Mouse (Mus musculus): ENCODE measurements around the gene Olfr1378. TPM values are rescaled to one million over a fixed set of nuclear protein-coding genes. Genes with fewer than 3 reads are reported as not detected.

Gene Olfr1378
- not detected in 2 replicates for polyA plus RNA-seq (2012; rRNA removed)

DNA sequence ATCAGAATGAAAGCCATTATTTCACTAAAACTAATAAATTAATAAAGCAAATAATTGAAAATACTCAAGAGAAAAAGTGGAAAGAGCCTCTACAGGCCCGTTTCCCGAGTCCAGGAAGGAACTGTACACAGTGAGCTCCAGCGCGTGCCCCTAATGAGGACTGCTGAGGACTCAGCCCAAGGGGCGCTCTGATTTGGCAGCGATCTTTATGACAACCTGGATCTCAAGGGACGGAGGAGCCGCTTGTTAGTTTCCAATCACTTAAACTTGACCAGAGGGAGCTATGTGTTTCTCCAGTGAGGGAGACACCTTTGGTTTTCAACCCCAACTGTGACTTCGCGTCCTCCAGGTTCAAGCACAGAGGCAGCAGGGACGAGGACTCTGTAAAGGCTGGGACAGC, at the start of gene Olfr1378:
Gene Olfr1378, plus strand, starts transcription at position 301 of the 400 bp plus-strand sequence.

GRCm38 (mm10) chr11:50931451-50931866, 34.9 kb upstream of the Olfr1378 start, which contains the start of gene Zfp354b:
Gene Zfp354b, minus strand, starts transcription at chr11:50931633.

GRCm38 (mm10) chr11:50943506-50943905, 22.8 kb upstream of the Olfr1378 start, which contains the start of gene 4933414I15Rik:
Gene 4933414I15Rik, minus strand, starts transcription at chr11:50943765.

DNA sequence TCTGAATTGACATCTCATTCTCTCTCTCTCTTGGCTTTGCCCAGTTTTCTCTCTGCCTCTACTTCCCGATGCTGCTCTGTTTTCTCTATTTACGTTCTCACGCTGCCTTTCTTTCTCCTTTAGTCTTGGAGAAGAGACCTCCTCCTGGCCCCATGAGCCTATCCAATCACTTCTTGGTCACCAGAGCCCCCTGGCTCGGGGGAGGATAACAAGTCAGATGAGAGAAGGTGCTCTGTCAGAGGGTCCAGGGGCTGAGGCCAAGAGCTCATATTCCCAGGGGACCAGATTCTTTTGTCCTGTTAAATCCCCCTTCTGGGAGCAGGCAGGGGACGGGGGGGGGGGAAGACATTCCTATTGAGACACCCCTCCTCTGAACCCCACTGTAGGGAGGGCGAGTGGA, 12.7 kb upstream of the Olfr1378 start, which contains the start of gene Prop1:
Gene Prop1, minus strand, starts transcription at position 101 of the 400 bp plus-strand sequence.

DNA sequence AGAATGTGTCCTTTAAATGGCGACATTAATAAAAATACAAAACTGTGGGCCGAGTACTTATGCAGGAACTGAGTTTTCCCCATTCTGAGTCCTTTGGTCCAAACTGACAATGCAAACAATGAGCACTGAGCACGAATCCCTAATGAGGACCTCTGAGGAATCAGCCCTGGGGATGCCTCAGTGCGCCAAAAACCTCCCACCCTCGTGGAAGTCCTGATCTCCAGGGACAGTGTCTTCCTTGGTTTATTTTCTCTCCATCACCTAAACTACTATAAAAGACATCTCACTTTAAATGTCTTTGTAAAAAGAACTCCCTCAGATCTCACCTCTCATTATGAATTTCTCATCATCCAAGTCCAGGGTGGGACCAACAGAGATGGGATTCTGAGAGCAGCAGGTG, 15.3 kb downstream of the Olfr1378 start, which contains the start of gene Olfr1377:
Gene Olfr1377, plus strand, starts transcription at position 301 of the 400 bp plus-strand sequence.

DNA sequence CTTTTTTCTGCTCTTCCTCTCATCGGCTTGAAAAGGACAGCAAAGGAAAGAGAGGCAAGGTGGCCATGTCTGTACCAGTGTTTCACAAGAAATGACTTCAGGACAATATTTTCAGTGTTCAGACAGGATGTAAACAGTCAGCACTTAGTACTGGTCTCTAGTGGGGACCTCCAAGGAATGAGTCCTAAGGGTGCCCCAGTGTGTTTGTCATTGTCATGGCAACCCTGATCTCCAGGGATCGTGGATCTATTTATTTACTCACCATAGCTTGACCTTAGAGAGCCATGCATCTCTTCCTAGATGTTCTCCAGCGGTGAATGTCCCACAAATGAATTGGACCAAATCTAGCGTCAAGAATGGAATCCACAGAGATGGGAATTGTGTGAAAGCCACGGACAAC, 37.0 kb downstream of the Olfr1378 start, which contains the start of gene Olfr51:
Gene Olfr51, plus strand, starts transcription at position 301 of the 400 bp plus-strand sequence.

GRCm38 (mm10) chr11:51013936-51014335, 47.6 kb downstream of the Olfr1378 start, which contains the start of gene Olfr54:
Gene Olfr54, plus strand, starts transcription at chr11:51014236.

Other genes with a start within 250 kb of the Olfr1378 start
- gene Zfp354c, start 138.8 kb upstream of the Olfr1378 start, polyA plus RNA-seq (2012; rRNA removed) = 2.5 and 3.9 TPM in 2 replicates
- 0.33 and 0.41 TPM in 2 replicates for gene Zfp879, start 125.0 kb upstream of the Olfr1378 start, polyA plus RNA-seq (2012; rRNA removed)
- gene Grm6, start 115.8 kb upstream of the Olfr1378 start, polyA plus RNA-seq (2012; rRNA removed) = 0.10 TPM in 1 of 2 replicates, not detected in the other
- gene Zfp454, start 78.9 kb upstream of the Olfr1378 start, polyA plus RNA-seq (2012; rRNA removed) = 0.96 and 1.4 TPM in 2 replicates
- 1.9 and 2.1 TPM in 2 replicates for gene Zfp2, start 50.4 kb upstream of the Olfr1378 start, polyA plus RNA-seq (2012; rRNA removed)
- 0.13 and 0.14 TPM in 2 replicates for gene Zfp354b, start 34.9 kb upstream of the Olfr1378 start, polyA plus RNA-seq (2012; rRNA removed)
- gene 4933414I15Rik, start 22.8 kb upstream of the Olfr1378 start, polyA plus RNA-seq (2012; rRNA removed) = not detected in 2 replicates
- gene Prop1, start 12.8 kb upstream of the Olfr1378 start, polyA plus RNA-seq (2012; rRNA removed) = 0.25 and 1.1 TPM in 2 replicates
- gene Olfr1377, start 15.4 kb downstream of the Olfr1378 start, polyA plus RNA-seq (2012; rRNA removed) = not detected in 2 replicates
- not detected in 2 replicates for gene Olfr51, start 37.1 kb downstream of the Olfr1378 start, polyA plus RNA-seq (2012; rRNA removed)
- not detected in 2 replicates for gene Olfr54, start 47.7 kb downstream of the Olfr1378 start, polyA plus RNA-seq (2012; rRNA removed)
- not detected in 2 replicates for gene Olfr1375, start 81.6 kb downstream of the Olfr1378 start, polyA plus RNA-seq (2012; rRNA removed)
- 3.1 and 3.9 TPM in 2 replicates for gene Zfp354a, start 92.7 kb downstream of the Olfr1378 start, polyA plus RNA-seq (2012; rRNA removed)